Mouse (Mus musculus) cerebellum, postnatal 14 days (tissue): ENCODE data around the gene Iqgap1.
A peak's percentile ranks its signal among the peaks of the same experiment; 100 is the strongest.
"Not testable (repeated sequence)": the region's sequence is repeated elsewhere in the genome, so short reads cannot be mapped to it uniquely, and the experiment has no call there.

Experiments
- DNase-seq, 2 experiments: peaks; one replicate each; pipeline ENCODE4 v3.0.0; 2021; ENCODE audit warnings: mixed read lengths in 2 of 2

Gene Iqgap1

GRCm38 (mm10) chr7:80763864-80764437, 61.8 kb downstream of the Iqgap1 start:
- peak; percentile 83 to 87 for DNase-seq

DNA sequence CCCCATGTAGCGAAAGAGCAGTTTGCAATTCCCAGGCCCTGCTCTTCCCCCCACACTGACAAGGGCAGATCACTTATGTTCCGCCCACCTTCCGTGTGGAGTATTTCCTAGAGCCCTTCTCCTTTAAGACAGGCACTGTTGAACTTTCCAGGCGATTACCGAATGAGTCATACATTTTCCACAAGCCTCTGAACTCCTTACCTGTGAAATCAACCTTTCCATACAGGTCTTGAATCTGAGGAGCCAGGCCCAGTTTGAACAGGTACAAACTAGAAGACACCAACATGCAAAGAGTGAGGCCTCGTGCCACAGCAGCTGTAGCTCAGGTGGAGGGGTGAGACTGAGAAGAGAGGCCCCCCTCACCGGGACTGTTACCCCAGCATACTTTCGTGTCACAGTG, 63.5 kb downstream of the Iqgap1 start:
- no peak for DNase-seq

DNA sequence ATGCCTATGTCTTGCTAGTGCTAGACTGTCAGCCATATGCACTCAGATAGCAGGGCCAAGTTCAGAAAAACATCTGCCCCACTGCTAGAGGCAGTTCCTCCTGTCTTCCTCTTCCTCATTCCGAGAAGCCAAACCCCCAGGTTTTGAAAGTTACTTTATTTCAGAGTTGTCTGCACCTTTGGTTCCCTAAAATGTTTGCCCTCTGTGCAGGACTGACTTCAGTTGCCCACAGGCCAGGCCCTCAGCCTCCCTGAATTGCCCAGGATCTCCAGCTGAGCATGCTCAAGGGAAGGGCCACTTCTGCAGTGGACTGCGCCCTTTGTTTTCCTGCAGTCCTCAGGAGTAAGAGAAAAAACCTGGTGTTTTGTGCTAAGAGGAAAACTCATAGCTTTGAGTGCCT, 71.7 kb downstream of the Iqgap1 start:
- DNase-seq: no peak

DNA sequence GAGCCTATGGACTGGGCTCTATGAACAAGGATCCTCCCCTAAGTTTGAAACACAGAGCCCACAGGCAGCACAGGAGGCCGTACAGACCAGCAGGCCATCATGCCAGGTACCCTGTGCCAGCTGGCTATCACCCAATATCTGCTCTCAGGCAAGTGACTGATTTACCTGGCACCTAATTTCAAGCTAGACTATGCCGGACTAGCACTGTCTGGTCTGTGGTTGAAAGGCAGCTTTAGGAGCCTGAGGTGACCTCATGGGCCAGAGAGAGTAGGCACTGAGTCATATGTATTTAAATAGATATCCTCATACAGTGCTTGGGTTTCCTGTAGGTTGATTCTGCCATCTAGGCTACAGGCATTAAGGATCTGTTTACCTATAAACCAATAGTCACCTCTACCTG, 72.2 kb downstream of the Iqgap1 start:
- DNase-seq: peak; percentile 75 to 79

GRCm38 (mm10) chr7:80749624-80750023, 76.2 kb downstream of the Iqgap1 start:
- DNase-seq: no peak

DNA sequence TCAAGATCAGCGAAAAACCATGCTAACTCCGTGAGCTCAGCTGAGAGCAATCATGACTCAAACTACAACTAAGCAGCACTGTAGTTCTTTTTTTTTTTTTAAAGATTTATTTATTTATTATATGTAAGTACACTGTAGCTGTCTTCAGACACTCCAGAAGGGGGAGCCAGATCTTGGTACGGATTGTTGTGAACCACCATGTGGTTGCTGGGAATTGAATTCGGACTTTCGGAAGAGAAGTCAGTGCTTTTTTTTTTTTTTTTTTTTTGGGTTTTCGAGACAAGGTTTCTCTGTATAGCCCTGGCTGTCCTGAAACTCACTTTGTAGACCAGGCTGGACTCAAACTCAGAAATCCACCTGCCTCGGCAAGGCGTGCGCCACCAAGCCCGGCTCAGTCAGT, 76.7 kb downstream of the Iqgap1 start:
- not testable (repeated sequence) for DNase-seq

DNA sequence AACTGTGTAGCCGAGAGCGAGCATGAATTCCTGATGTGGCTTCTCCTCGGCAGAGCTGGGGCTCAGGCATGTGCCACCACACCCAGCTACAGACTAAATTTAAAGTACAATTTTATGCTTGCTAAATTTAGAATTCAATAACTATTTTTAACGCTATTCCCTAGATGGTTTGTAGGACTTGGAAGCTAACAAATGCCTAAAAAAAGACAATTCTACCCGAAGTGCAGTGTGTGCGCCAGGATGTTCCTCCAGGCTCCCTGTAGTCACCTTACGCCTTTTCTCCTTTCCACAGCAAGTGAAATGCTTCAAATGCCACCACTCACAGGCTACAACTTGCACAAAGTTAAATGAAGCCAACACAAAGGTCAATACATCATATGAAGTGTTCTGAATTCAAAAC, 78.4 kb downstream of the Iqgap1 start:
- DNase-seq: no peak

GRCm38 (mm10) chr7:80746166-80746761, 79.5 kb downstream of the Iqgap1 start:
- no peak for DNase-seq

- no peak for DNase-seq
Observed at GRCm38 (mm10) chr7:80745746-80746145, 80.0 kb downstream of the Iqgap1 start.

DNA sequence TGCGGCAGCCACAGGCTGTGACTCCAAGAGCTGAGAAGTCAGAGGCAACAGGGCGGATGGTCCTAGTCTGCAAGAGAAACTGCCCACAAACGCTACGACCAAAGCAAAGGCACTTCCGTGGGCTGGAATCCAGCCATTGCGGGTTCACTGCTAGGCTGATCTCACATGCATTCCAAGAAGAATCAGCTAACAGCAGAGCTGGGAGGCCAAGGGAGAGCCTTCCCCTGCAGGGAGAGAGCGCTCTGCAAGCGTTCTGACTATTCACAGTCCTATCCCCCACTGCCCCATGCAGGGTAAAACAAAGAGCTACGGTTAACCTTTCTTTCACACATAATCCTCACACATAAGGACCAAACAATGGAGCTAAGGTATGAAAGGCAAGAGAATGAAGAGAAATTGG, 80.5 kb downstream of the Iqgap1 start:
- no peak for DNase-seq

- DNase-seq: no peak
Observed at GRCm38 (mm10) chr7:80743920-80744630, 81.7 kb downstream of the Iqgap1 start.

GRCm38 (mm10) chr7:80742671-80743070, 83.1 kb downstream of the Iqgap1 start:
- no peak for DNase-seq

DNA sequence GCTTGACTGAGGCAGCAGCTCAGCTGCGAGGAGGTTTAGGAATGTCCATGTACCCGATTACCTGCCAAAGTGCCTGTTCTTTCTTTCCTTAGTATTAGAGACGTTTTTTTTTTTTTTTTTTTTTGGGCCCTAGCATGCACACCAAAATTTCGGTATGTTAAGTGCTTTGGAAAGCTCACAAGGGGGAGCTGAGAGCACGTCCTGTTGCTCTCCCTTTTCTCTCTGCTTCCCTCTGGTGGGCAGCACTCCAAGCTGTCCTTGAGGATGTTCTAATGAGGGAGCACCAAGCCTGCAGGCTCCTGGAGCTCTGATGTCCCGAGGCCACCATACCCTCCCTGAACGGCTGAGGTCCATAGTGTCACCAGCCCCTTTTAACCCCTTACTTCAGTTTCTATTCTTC, 84.8 kb downstream of the Iqgap1 start:
- DNase-seq: peak; percentile 82 to 89

GRCm38 (mm10) chr7:80736199-80736598, 89.6 kb downstream of the Iqgap1 start:
- DNase-seq: no peak

DNA sequence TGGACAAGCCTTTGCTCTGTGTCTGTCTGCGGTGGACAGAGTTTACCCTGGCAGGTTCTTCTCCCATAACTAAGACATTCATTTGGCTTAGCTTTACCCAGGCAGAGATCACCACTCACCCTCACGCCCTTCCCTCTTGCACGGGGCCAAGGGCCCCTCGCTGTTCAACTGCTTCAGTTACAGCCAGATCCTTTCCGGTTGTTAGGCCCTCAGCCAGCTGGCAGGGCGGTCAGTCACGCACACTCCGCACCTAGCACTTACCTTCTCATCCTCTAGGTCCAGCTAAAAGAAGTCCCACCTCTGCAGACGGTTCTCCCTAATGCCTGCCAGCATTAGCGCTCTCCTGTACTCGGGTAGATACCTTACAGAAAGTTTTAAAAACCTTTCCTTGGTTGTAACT, 92.8 kb downstream of the Iqgap1 start:
- peak; percentile 36 to 47 for DNase-seq

GRCm38 (mm10) chr7:80729662-80730061, 96.1 kb downstream of the Iqgap1 start:
- peak; percentile 83 to 86 for DNase-seq

- no peak for DNase-seq
Observed at GRCm38 (mm10) chr7:80721041-80721440, 104.7 kb downstream of the Iqgap1 start.

GRCm38 (mm10) chr7:80719582-80719981, 106.2 kb downstream of the Iqgap1 start:
- DNase-seq: no peak

DNA sequence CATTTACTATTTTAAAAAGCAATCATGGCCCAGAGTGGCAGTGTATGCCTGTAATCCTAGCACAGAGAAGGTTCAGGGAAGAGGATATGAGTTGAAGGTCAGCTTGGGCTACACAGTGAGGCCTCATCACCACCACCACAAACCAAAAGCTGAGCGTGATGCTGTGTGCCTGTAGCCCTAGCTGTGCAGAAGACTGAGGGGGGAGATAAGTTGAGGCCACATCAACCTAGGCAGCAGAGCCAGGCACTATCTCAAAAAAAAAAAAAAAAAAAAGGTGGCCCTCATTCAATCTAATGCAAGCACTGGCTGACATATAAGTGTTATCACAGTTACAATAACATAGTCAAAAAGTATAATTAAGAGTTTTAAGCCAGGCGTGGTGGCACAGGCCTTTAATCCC, 106.7 kb downstream of the Iqgap1 start:
- no peak for DNase-seq

DNA sequence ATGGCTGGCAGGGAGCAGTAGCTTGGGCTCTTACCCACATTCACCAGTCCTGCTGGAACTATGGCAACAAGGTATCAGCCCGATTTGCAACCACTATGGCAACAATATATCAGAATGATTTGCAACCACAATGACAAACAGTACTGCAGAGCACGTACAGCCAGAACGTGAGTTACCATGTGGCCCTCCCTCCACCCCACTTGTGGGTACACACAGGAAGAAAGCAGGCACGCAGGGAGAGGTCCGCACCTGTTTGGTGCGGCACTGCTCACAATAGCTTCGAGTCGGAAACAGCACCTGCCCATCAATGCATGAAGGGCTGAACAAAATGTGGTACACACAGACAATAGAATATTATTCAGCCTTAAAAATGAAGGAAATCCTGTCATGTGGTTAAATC, 107.3 kb downstream of the Iqgap1 start:
- DNase-seq: no peak

GRCm38 (mm10) chr7:80716758-80717157, 109.0 kb downstream of the Iqgap1 start:
- DNase-seq: no peak

- DNase-seq: no peak
Observed at GRCm38 (mm10) chr7:80715306-80715705, 110.5 kb downstream of the Iqgap1 start.

DNA sequence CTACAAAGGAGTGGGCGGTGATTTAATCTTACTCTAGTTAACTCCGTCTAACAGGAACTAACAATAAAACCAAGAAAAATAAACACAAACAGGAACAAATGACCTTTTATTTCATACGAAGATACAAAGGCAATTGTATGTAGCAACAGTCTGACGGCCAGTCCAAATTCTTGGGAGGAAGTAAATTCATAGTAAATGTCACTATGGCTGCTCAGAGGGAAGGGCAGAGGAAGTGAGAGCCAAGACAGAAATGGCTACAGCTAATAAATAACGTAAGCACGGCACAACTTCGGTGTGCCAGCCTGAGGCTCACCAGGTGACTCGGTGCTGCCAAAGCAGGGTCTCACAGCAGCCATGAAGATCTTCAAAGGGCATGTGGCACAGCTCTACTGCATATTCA, 114.3 kb downstream of the Iqgap1 start:
- DNase-seq: no peak

GRCm38 (mm10) chr7:80710333-80710732, 115.4 kb downstream of the Iqgap1 start:
- no peak for DNase-seq
